In genomic region chr8:126583534-126583933, GRCm38 (mm10) we compare ENCODE assay signal across 8 mouse cellular contexts. TPM values are rescaled to one million over a fixed set of nuclear protein-coding genes. Genes with fewer than 3 reads are reported as not detected.
DNase-seq lines count a peak whose midpoint lies in the region; ATAC-seq and TF ChIP-seq lines count a peak whose summit lies in the region.

No protein-coding gene starts in this region.

- H3K27me3 ChIP-seq in embryonic facial prominence, embryonic 10.5 days (replicated peaks; ENCODE audit: low read depth, poor library complexity, severe bottlenecking): no peaks in the 10 kb centered on the region
- H3K27me3 ChIP-seq in limb, embryonic 10.5 days (ENCODE audit: low read depth, poor library complexity, severe bottlenecking): no peaks in the 10 kb centered on the region
- H3K27me3 ChIP-seq in midbrain, embryonic 14.5 days (ENCODE audit: control insufficient read depth, insufficient read depth, low read length): no peaks in the 10 kb centered on the region

- H3K4me3 ChIP-seq in layer of hippocampus, adult 2 months: peak overlapping the region; percentile 60
- H3K4me3 ChIP-seq in embryonic facial prominence, embryonic 10.5 days: peak overlapping the region; percentile 78
- peak overlapping the region; percentile 69 for H3K4me3 ChIP-seq in limb, embryonic 10.5 days
- H3K4me3 ChIP-seq in midbrain, embryonic 14.5 days (replicated peaks; ENCODE audit: low read depth, low read length): peak overlapping the region; percentile 54

- peaks cover 26% of the 10 kb centered on the region for H3K36me3 ChIP-seq in embryonic facial prominence, embryonic 10.5 days (replicated peaks)
- peaks cover 12% of the 10 kb centered on the region for H3K36me3 ChIP-seq in limb, embryonic 10.5 days
- H3K36me3 ChIP-seq in midbrain, embryonic 14.5 days (ENCODE audit: control insufficient read depth, insufficient read depth, low read length): peaks cover 13% of the 10 kb centered on the region

- no peak for TF ChIP-seq CTCF in layer of hippocampus, adult 2 months (conservative IDR thresholded peaks at IDR 0.05)

- intact Hi-C loops in heart, postnatal 36 days (cut with DNase I): loop anchor here (2.0 kb wide), 3 partner anchors 15 to 337 kb away; no protein-coding TSS in a partner anchor

- H3K9me3 ChIP-seq in embryonic facial prominence, embryonic 10.5 days: no peaks in the 10 kb centered on the region; the same call in 1 of the 2 replicates
- no peaks in the 10 kb centered on the region for H3K9me3 ChIP-seq in limb, embryonic 10.5 days (replicated peaks)
- H3K9me3 ChIP-seq in midbrain, embryonic 14.5 days (ENCODE audit: control insufficient read depth, low read length): no peaks in the 10 kb centered on the region

- ATAC-seq in midbrain, embryonic 14.5 days (ENCODE audit: low FRiP score, low TSS enrichment): peak; percentile 18; the same call in 1 of the 2 replicates

- WGBS in embryonic facial prominence, embryonic 10.5 days: 6% methylated on average over 13 of the region's 13 CpGs
- 8% methylated on average over 13 of the region's 13 CpGs for WGBS in limb, embryonic 10.5 days
- WGBS in midbrain, embryonic 14.5 days: 4% methylated on average over 13 of the region's 13 CpGs

- H3K27ac ChIP-seq in layer of hippocampus, adult 2 months: peak overlapping the region; percentile 99
- H3K27ac ChIP-seq in embryonic facial prominence, embryonic 10.5 days (replicated peaks): peak overlapping the region; percentile 98
- H3K27ac ChIP-seq in limb, embryonic 10.5 days: peak overlapping the region; percentile 99
- peak overlapping the region; percentile 81 for H3K27ac ChIP-seq in midbrain, embryonic 14.5 days (replicated peaks; ENCODE audit: low read depth, low read length)

- DNase-seq in layer of hippocampus, adult 2 months (ENCODE audit: low spot score in 2 of 2): no peak
- no peak for DNase-seq in layer of hippocampus, adult 9-10 months (ENCODE audit: low spot score)
- DNase-seq in embryonic facial prominence, embryonic 10.5 days (ENCODE audit: low spot score): no peak
- peak; percentile 50 to 73 for DNase-seq in heart, postnatal 36 days
- no peak for DNase-seq in limb, embryonic 10.5 days (ENCODE audit: low spot score)
- peak; percentile 47 for DNase-seq in midbrain, embryonic 14.5 days
- DNase-seq in spleen, adult 12 weeks (ENCODE audit: low spot score): no peak
- no peak for DNase-seq in urinary bladder, postnatal 4 days (ENCODE audit: low spot score in 2 of 2)

- H3K4me1 ChIP-seq in embryonic facial prominence, embryonic 10.5 days: peaks cover 57% of the 10 kb centered on the region
- peaks cover 54% of the 10 kb centered on the region for H3K4me1 ChIP-seq in limb, embryonic 10.5 days
- peaks cover 40% of the 10 kb centered on the region for H3K4me1 ChIP-seq in midbrain, embryonic 14.5 days (ENCODE audit: control insufficient read depth, insufficient read depth, low read length)

- peak overlapping the region; percentile 99 for H3K4me2 ChIP-seq in midbrain, embryonic 14.5 days (ENCODE audit: low read length)

- peak overlapping the region; percentile 67; the same call in 1 of the 2 replicates for H3K9ac ChIP-seq in midbrain, embryonic 14.5 days (replicated peaks; ENCODE audit: low read length)

RNA-seq across cellular contexts. Expression of gene Irf2bp2, which starts 10.3 kb away (rescaled TPM):
- 10 to 100 TPM; 53.0 to 60.4 TPM for total RNA-seq in layer of hippocampus, adult 2 months (2021)
- polyA plus RNA-seq in embryonic facial prominence, embryonic 10.5 days (2016; fragmentation: Nextera tagmentation; extraction: Ambion mirVana): 4.5 and 5.4 TPM in 2 replicates
- total RNA-seq in heart, postnatal 36 days (2021): 10 to 100 TPM; 64.3 to 71.2 TPM
- 4.2 and 4.5 TPM in 2 replicates for polyA plus RNA-seq in limb, embryonic 10.5 days (2016; fragmentation: Nextera tagmentation; extraction: Ambion mirVana)
- 7.8 and 9.8 TPM in 2 replicates for polyA plus RNA-seq in midbrain, embryonic 14.5 days (2014; fragmentation: Nextera tagmentation; extraction: Ambion mirVana)

Comparison
In these comparisons a context has a peak if more than half of its experiments do, and no peak if none do; other contexts are left out.
1. DNase-seq: peak in heart, postnatal 36 days (2 of 2) and midbrain, embryonic 14.5 days (single experiment); none in layer of hippocampus, adult 2 months (0 of 2), layer of hippocampus, adult 9-10 months (single experiment), embryonic facial prominence, embryonic 10.5 days (single experiment), limb, embryonic 10.5 days (single experiment), spleen, adult 12 weeks (single experiment) and urinary bladder, postnatal 4 days (0 of 2).
2. Peak in every context shown above with its lines, with median percentiles within 50 percentile points of each other: H3K27ac ChIP-seq and H3K4me3 ChIP-seq.